Mouse (Mus musculus): ENCODE results near the gene Med22.

The Med22 gene

GRCm38 (mm10) chr2:26862856-26863255, 47.6 kb downstream of the Med22 start:
- DNase-seq, result no peak

All from kidney, postnatal 10 days (tissue).